Mouse (Mus musculus) left cerebral cortex, adult 8-10 months (tissue): ENCODE data around the gene Cox8a. TPM values are rescaled to one million over a fixed set of nuclear protein-coding genes. Genes with fewer than 3 reads are reported as not detected.

Source experiments
- DNase-seq, 2 experiments: peaks; one replicate each; pipeline ENCODE4 v3.0.0; 2022; ENCODE audit warnings: low spot score in 2 of 2
- total RNA-seq, 4 experiments: library from RNA; stranded (reverse); gene quantifications; 2 replicates each; pipeline ENCODE4 v1.2.4; 2022

Cox8a gene
- total RNA-seq, 4 experiments from 2014 or later: 1,021 to 1,102 (median 1,060) TPM

DNA sequence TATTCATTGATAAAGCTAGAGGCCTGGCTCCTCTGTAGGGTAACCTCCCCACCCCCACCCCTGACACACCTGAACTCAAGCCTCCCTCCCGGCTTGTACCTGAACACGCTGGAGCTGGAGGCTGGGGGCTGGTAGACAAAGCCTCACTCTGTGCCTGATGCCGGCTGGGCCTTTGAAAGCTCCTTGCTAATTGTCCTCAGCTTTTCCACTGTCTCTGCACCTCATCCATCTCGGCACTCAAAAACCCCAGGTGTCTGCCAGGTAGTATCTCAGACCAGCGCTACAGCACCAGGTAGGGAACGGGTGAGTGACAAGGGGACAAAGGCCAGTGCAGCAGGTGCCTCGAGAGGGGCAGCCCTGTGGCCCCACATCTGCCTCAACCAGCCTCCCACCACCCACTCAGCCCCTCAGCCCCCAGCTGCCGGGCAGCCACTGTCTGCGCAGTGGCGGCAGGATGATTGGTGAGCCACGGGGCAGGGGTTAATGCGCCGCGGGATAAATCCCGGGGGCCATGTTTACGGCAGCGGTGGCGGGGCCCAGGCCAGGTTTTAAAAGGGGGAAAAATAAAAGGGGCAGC is 31.6 kb downstream of the Cox8a start:
- DNase-seq: no peak

- DNase-seq: no peak
Measured at GRCm38 (mm10) chr19:7185059-7185458, 32.4 kb downstream of the Cox8a start.

DNA sequence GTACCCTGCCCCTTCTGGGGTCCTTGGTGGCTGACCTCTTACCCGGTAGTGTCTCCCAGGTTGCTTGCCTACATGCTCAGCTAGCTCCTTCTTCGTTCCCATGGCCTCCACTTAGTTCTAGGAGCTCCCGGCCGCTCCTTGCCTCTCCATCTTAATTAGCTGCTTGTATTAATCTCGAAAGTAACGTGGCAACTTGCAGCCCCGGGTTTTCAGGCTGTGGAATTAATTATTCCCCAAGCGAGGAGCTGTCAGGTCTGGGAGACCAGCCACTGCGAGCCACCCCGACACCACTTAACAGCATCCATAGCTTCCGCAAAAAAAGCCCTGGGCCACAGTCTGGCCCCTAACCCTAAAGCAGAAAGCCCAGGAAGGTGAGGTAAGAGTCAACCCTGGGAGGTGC is 34.0 kb downstream of the Cox8a start:
- DNase-seq: no peak

DNA sequence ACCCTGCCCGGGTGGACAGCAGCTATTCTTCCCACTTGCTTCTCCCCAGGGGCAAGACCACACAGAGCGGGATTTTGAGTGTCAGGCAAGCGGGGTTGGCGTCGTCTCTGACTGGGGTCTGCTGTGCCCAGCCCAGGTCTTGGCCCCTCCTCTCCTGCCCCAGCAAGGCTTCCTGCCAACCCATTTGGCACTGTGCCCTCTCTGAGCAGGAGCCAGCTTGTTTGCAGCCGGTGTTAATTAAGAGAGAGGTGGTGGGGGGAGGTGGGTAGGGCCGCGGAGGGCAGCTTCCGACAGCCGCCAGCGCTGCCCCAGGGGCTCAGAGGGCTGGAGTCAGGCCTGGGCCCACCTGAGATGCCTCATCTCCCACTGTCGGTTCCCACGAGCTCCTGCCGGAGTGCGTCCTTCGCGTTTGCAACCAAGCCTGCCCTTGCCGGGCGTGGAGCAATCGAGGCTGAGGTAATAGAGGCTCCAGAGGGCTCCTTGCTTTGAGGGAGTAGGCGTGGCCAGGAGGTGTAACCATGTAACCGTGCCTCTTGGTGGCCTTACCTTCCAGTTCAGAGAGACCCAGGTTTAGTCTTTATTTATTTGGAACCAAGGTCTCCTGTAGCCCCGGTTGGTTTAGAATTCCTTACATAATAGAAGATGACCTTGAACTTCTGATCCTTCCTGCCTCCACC is 35.0 kb downstream of the Cox8a start:
- DNase-seq: peak in 1 of 2 experiments; percentile 60

GRCm38 (mm10) chr19:7181496-7181895 is 35.9 kb downstream of the Cox8a start:
- DNase-seq: no peak

GRCm38 (mm10) chr19:7180756-7181405 is 36.5 kb downstream of the Cox8a start:
- peak in 1 of 2 experiments; percentile 54 for DNase-seq

DNA sequence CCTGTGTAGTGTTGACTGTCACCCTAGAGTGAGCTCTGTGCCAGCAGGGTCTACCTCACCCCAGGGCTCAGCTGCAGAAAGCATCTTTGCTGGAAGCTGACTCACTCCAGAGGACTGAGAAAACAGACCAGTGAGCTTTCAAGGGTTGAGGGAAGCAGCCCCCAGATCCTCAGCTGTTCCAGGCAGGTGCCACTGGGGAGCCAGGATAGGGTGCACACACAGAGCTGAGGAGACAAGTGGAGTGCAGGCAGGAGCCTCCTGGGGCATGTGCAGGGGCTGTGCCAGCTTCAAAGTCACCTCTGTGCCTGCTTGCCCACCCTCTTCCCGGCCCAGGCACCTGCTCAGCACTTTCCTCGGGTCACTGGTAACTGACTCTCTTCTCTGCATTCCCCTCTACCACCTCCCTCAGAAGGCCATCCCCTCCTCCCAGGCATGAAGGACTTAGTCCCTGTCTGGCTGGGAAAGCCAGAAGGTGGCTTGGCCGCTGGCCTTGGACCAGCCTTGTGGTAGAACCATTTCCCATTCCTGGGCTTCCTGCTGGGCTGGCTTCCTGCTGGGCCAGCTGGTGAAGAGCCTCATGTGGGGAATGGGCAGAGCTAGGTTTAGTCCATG is 38.5 kb downstream of the Cox8a start:
- DNase-seq: no peak

- DNase-seq: no peak
Measured at GRCm38 (mm10) chr19:7177804-7178511, 39.5 kb downstream of the Cox8a start.

- no peak for DNase-seq
Measured at GRCm38 (mm10) chr19:7176041-7176696, 41.2 kb downstream of the Cox8a start.

DNA sequence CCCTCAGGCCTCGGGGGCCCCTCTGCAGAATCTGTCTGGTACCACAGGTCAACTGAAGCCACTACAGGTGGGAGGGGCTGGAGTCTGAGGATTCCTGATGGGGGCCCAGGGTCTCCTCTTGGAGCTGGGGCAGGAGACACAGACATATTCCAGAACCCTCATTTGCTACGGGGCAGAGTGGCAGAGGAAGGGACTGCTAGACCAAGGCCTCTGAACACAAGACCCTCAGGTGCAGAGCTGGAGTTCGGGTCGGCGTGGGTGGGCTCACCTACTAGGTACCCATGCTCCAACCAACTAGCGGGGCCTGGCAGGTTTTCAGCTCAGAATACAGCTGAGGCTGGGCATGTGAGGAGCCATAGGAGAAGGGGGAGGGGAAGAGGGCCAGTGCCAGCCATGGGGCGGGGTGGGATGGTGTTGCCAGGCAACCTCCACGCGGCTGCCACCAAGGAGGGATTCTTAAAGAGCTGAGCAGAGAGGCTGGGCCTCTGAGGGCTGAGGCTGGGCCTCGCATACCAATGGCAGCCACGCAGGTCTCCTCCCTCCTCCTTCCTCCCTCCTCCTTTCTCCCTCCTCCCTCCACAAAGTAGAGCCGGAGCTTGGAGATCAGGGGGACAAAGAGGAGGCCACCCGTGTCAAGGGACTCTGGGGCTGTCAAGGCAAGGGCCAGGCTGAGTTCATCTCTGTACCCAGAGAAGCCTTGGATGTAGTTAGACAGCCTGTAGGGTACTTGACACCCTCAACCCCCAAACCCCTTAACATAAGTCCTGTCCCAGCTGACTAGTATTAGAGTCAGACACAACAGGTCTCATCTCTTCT is 45.2 kb downstream of the Cox8a start:
- peak in 1 of 2 experiments; percentile 76 for DNase-seq

GRCm38 (mm10) chr19:7171447-7171846 is 46.0 kb downstream of the Cox8a start:
- no peak for DNase-seq

GRCm38 (mm10) chr19:7170916-7171315 is 46.5 kb downstream of the Cox8a start:
- DNase-seq: no peak

DNA sequence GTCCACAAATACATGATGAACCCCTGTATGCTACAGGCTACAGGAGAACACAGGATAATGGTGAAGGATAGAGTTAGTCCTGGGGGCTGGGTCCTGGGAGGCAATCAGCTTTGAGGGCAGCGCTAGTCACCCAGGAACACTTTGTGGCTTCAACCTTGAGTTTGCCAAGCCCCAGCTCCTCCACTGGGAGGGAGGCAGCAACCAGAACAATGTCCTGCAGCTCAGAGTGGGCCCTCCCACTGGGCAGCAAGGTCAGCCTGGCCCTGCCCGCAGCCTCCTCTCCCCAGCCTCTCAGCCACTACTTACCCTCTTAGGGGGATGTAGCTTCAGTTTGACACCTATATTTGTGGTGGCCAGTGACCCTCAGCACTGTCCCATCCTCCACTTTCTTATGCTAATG is 49.0 kb downstream of the Cox8a start:
- no peak for DNase-seq

DNA sequence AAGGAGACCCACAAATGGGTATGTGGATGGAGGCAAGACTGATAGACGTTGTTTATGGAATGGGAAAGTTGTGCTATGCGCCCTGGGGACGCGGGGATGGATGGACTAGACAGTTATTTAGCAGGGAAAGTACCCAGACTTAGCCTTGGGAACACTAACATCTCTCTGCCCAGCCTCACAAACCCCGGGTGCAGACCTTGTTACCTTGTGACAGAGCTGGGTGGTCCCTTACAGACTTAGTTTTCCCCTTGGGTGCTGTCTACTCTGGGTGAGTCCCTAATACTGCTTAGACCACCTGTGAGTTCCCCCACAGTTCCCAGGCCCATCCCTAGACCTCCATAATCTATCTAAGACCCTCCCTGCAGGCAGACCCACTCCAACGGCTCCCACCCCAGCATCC is 50.6 kb downstream of the Cox8a start:
- DNase-seq: no peak

GRCm38 (mm10) chr19:7166200-7166711 is 51.2 kb downstream of the Cox8a start:
- DNase-seq: no peak

DNA sequence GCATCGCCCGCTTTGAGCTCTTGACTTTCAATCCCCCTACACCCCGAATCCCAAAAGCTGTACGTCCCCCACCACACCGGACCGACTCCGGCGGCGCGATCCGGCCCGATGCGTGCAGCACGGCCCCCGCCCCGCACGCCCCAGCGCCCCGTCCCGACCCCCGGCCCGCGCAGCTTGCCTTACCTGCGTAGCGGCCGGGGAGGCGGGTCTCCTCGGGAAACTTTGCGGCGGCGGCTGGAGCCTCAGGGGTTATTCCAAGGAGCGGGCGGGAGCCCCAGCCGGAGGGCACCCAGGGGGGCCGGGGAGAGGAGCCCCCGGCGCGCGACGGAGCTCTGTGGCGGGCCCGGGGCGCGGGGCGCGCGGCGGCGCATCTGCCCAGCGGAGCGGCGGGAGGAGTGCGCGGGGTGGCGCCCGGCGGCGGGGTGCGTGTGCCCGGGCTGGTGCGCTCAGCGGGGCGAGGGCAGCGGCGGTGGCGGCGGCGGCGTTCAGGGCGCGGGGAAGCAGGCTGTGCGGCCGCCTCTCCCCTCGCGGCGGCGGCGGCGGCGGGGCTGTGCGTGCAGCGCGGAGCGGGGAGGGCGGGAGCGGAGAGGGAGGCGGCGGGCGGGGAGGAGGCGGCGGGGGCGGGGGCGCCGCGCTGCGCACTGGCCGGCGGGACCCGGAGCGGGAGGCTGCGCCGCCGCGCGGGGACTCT is 51.8 kb downstream of the Cox8a start:
- no peak for DNase-seq
